Mouse (Mus musculus) CH12.LX (cell line): ENCODE data around the gene Lat2. TPM values are rescaled to one million over a fixed set of nuclear protein-coding genes. Genes with fewer than 3 reads are reported as not detected.

Experiments used
- DNase-seq: peaks from one replicate; pipeline ENCODE4 v3.0.0-alpha.2; 2013; ENCODE audit errors: extremely low read depth
- H3K27ac ChIP-seq: 2 replicates; pipeline ENCODE4 v1.5.1; 2012; ENCODE audit warnings: low read depth, mild to moderate bottlenecking, control low read depth, moderate library complexity; ENCODE audit not compliant: insufficient read depth
- H3K27me3 ChIP-seq: replicated peaks from 2 replicates; pipeline ENCODE3; 2012; ENCODE audit warnings: inconsistent platforms
- H3K36me3 ChIP-seq, 2 experiments: replicated peaks in 1 of 2; 2 replicates each; pipeline versions ENCODE3 to v1.6.1; 2012; ENCODE audit warnings: inconsistent platforms in 1 of 2, low read length in 1 of 2, mild to moderate bottlenecking in 1 of 2, mixed read lengths in 1 of 2, moderate library complexity in 1 of 2; ENCODE audit not compliant: control insufficient read depth in 1 of 2, insufficient read depth in 1 of 2
- H3K4me1 ChIP-seq, 2 experiments: 2 replicates each; pipeline ENCODE4 v1.6.1; 2012; ENCODE audit warnings: inconsistent platforms in 1 of 2, moderate library complexity in 1 of 2; ENCODE audit not compliant: insufficient read depth in 2 of 2, control insufficient read depth in 1 of 2
- H3K4me2 ChIP-seq: 2 replicates; pipeline ENCODE4 v1.6.1; 2012; ENCODE audit warnings: low read depth, mild to moderate bottlenecking, control low read depth; ENCODE audit not compliant: poor library complexity, insufficient read depth, severe bottlenecking
- H3K4me3 ChIP-seq, 3 experiments: fragments of 150-350 bp in 1 of 3; sonication (generic) in 1 of 3; replicated peaks in 1 of 3; 2 replicates each; pipeline versions ENCODE3 to v1.5.1; 2011 to 2012; ENCODE audit warnings: low read depth in 2 of 3, low read length in 2 of 3, mild to moderate bottlenecking in 2 of 3, moderate library complexity in 2 of 3, control low read depth in 1 of 3, improper control_type of control experiment in 1 of 3, inconsistent platforms in 1 of 3, mixed read lengths in 1 of 3; ENCODE audit not compliant: poor library complexity in 1 of 3
- H3K79me2 ChIP-seq: replicated peaks from 2 replicates; pipeline ENCODE4 v1.6.1; 2012; ENCODE audit warnings: mild to moderate bottlenecking, moderate library complexity; ENCODE audit not compliant: control insufficient read depth, poor library complexity, insufficient read depth, severe bottlenecking; ENCODE audit errors: extremely low read depth
- H3K9ac ChIP-seq: 2 replicates; pipeline ENCODE4 v1.6.1; 2012; ENCODE audit warnings: low read depth, mild to moderate bottlenecking, control low read depth, moderate library complexity; ENCODE audit not compliant: insufficient read depth
- H3K9me3 ChIP-seq: replicated peaks from 2 replicates; pipeline ENCODE3; 2012; ENCODE audit warnings: low read length, inconsistent platforms, mixed read lengths
- BHLHE40 ChIP-seq: IDR thresholded peaks from 2 replicates; pipeline ENCODE4 v1.6.1; 2011; ENCODE audit warnings: mild to moderate bottlenecking, low read depth, low read length, improper control_type of control experiment
- E2F4 ChIP-seq: IDR thresholded peaks from 2 replicates; pipeline ENCODE4 v1.6.1; 2011; ENCODE audit warnings: low read depth, low read length, improper control_type of control experiment; ENCODE audit not compliant: insufficient replicate concordance
- ELF1 ChIP-seq: IDR thresholded peaks from 2 replicates; pipeline ENCODE4 v1.6.1; 2014; ENCODE audit warnings: low read depth, mild to moderate bottlenecking, inconsistent platforms, low read length, improper control_type of control experiment
- EP300 ChIP-seq: IDR thresholded peaks from 2 replicates; pipeline ENCODE4 v1.6.1; 2011; ENCODE audit warnings: low read length, improper control_type of control experiment
- MEF2A ChIP-seq: IDR thresholded peaks from 2 replicates; pipeline ENCODE4 v1.6.1; 2014; ENCODE audit warnings: low read depth, mild to moderate bottlenecking, inconsistent platforms, low read length, improper control_type of control experiment, borderline replicate concordance
- MYC ChIP-seq: IDR thresholded peaks from 2 replicates; pipeline ENCODE4 v1.6.1; 2011; ENCODE audit warnings: low read depth, mild to moderate bottlenecking, improper control_type of control experiment, low read length
- NELFE ChIP-seq: IDR thresholded peaks from 2 replicates; pipeline ENCODE4 v1.6.1; 2011; ENCODE audit warnings: low read depth, low read length, improper control_type of control experiment
- NRF1 ChIP-seq: IDR thresholded peaks from 2 replicates; pipeline ENCODE4 v1.6.1; 2014; ENCODE audit warnings: low read depth, mild to moderate bottlenecking, inconsistent platforms, low read length, improper control_type of control experiment, moderate library complexity
- PAX5 ChIP-seq: IDR thresholded peaks from 2 replicates; pipeline ENCODE4 v1.6.1; 2012; ENCODE audit warnings: low read length, inconsistent platforms, mixed read lengths
- POLR2A ChIP-seq: IDR thresholded peaks from 2 replicates; pipeline ENCODE4 v1.6.1; 2011; ENCODE audit warnings: low read depth, mild to moderate bottlenecking, improper control_type of control experiment, low read length
- TBP ChIP-seq: conservative IDR thresholded peaks from 2 replicates; pipeline ENCODE4 v1.6.1; 2011; ENCODE audit warnings: low read depth, low read length, improper control_type of control experiment
- USF2 ChIP-seq: conservative IDR thresholded peaks from 2 replicates; pipeline ENCODE4 v1.6.1; 2011; ENCODE audit warnings: low read depth, low read length, improper control_type of control experiment
- dilution Hi-C: fragments of 300-500 bp; cut with MboI; formaldehyde crosslinking; loops from 2 replicates; pipeline ENCODE4 v1.14.3; 2020; ENCODE audit warnings: low sequenced_read_pairs; ENCODE audit not compliant: extremely low pct_unique_long_range_greater_than_20kb, extremely low pct_ligation_motif_present
- in situ Hi-C: fragments of 300-500 bp; cut with MboI; formaldehyde crosslinking; loops from 3 replicates; pipeline ENCODE4 v1.14.3; 2019; ENCODE audit warnings: low sequenced_read_pairs, low pct_ligation_motif_present, low pct_unique_long_range_greater_than_20kb, mixed read lengths
- polyA plus RNA-seq: library from polyadenylated mRNA; unstranded; fragments of >175 nt; gene quantifications from 2 replicates; pipeline ENCODE4 v1.2.1, GENCODE M21; 2012; ENCODE audit warnings: low read depth; ENCODE audit not compliant: insufficient read length
- total RNA-seq, 2 experiments: library from RNA; depleted of rRNA; stranded (reverse); fragments of 300-350 nt in 1 of 2; fragments of >200 nt in 1 of 2; gene quantifications; 2 replicates each; pipeline ENCODE4 v1.2.3; 2012 to 2014

Lat2 gene
- total and polyA plus RNA-seq, 3 experiments, result 89.7 to 121 (median 108) TPM

DNA sequence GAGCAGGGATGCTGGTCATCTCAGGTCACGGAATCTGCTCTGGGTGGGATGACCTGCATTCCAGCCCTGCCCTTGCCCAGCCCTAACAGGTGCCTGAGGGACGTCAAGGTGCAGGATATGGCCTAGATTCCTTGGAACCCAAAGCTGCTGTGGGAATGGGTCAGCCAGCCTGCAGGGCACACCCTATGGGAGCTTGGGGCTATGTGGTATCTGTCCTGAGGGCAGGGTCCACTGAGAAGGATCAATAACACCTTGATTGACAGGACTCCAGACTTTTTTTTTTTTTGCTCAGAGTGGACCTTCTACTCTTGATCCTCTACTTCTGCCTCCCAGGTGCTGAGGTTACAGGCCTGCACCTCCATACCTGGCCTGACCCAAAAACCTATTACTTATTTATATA is 32.6 kb upstream of the Lat2 start:
- dilution Hi-C loops (no loop called here), in situ Hi-C loops (loop anchor here (5.0 kb wide), 1 partner anchor 40 kb away; the partner anchor contains the start of gene Limk1)
- H3K27ac ChIP-seq, result no peak overlapping the region
- H3K4me2 ChIP-seq, result no peak overlapping the region
- no peaks in the 10 kb centered on the region for H3K4me1 ChIP-seq
- no peaks in the 10 kb centered on the region for H3K36me3 ChIP-seq
- H3K4me3 ChIP-seq, result no peak overlapping the region
- H3K9ac ChIP-seq, result no peak overlapping the region
- H3K79me2 ChIP-seq, result no peaks in the 10 kb centered on the region
- TF ChIP-seq NELFE, result no peak
- peaks cover 1% of the 10 kb centered on the region for H3K27me3 ChIP-seq
- no peak for DNase-seq
- H3K9me3 ChIP-seq, result peaks cover 6% of the 10 kb centered on the region

DNA sequence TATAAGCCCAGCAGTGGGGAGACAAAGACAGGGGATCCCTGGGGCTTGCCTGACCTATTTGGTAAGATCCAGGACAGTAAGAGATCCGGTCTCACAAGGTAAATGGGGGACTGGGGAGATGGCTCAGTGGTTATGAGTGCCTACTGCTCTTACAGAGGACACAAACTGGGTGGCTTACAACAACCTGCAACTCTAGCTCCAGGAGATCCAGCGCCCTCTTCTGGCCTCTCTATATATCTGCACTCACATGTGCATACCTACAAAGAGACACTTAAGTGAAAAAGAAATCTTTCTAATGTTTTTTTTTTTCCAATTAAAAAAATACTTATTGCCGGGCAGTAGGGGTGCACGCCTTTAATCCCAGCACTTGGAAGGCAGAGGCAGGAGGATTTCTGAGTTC is 31.6 kb upstream of the Lat2 start:
- Histone ChIP-seq H3K36me3 (no peaks in the 10 kb centered on the region), H3K27me3 (peaks cover 1% of the 10 kb centered on the region), H3K4me3 (no peak overlapping the region), H3K9ac (no peak overlapping the region), H3K9me3 (peaks cover 6% of the 10 kb centered on the region), H3K4me1 (no peaks in the 10 kb centered on the region), H3K79me2 (no peaks in the 10 kb centered on the region), H3K4me2 (no peak overlapping the region), H3K27ac (no peak overlapping the region)
- TF ChIP-seq POLR2A, result no peak
- no peak for TF ChIP-seq MEF2A
- dilution Hi-C loops (no loop called here), in situ Hi-C loops (loop anchor here (5.0 kb wide), 1 partner anchor 41 kb away; the partner anchor contains the start of gene Limk1)
- no peak for DNase-seq

DNA sequence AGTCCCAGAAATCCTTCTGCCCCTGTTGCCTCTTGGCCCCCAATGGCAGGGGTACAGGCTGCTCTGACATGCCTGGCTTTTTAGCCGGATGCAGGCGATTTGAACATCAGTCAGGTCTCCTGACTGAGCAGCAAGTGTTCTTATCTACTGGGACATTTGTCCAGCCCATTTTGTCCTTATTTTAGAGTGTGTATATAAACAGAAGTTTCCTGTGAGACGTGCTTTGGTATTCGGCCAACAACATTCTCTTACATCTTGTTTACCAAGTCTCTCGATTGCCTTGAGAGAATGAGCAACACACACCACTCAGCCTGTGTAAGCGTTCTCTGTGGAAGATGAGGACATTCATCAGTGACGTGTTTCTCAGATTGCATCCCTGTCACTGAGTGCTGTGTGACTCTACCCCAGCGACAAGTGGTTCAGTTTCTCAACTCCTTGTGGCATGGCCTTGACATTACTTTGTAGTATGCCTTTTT is 29.9 kb upstream of the Lat2 start:
- Histone ChIP-seq H3K4me2 (no peak overlapping the region), H3K36me3 (no peaks in the 10 kb centered on the region), H3K9ac (no peak overlapping the region), H3K9me3 (peaks cover 6% of the 10 kb centered on the region), H3K27me3 (peaks cover 1% of the 10 kb centered on the region), H3K27ac (no peak overlapping the region), H3K4me3 (no peak overlapping the region), H3K4me1 (peaks cover 2% of the 10 kb centered on the region in 2 experiments; a peak in 2 of 4 replicates), H3K79me2 (no peaks in the 10 kb centered on the region)
- dilution Hi-C loops, result no loop called here
- no peak for DNase-seq
- in situ Hi-C loops, result loop anchor here (5.0 kb wide), 1 partner anchor 43 kb away; the partner anchor contains the start of gene Limk1
- TF ChIP-seq BHLHE40 (no peak), MEF2A (no peak), USF2 (no peak), ELF1 (no peak), MYC (no peak), EP300 (no peak), PAX5 (no peak), TBP (no peak), E2F4 (no peak), NRF1 (no peak)
